Mouse (Mus musculus) layer of hippocampus, adult 2 months (tissue): ENCODE data around the gene Mtcp1. TPM values are rescaled to one million over a fixed set of nuclear protein-coding genes. Genes with fewer than 3 reads are reported as not detected.

Source experiments
- DNase-seq, 2 experiments: peaks; one replicate each; pipeline ENCODE4 v3.0.0; 2022; ENCODE audit warnings: low spot score in 2 of 2
- H3K27ac ChIP-seq: fragments of 200-600 bp; 2 replicates; pipeline ENCODE4 v1.8.1; 2022
- H3K4me3 ChIP-seq: fragments of 200-600 bp; 2 replicates; pipeline ENCODE4 v1.8.1; 2022; ENCODE audit warnings: mild to moderate bottlenecking
- CTCF ChIP-seq: fragments of 200-600 bp; conservative IDR thresholded peaks from 2 replicates; pipeline ENCODE4 v1.8.1; 2022; ENCODE audit warnings: antibody characterized with exemption, mild to moderate bottlenecking, moderate library complexity
- long read RNA-seq, 2 experiments: library from polyadenylated mRNA; stranded (forward); transcript quantifications; one replicate each; pipeline ENCODE4 v2.0.0; 2021; ENCODE audit warnings: borderline mapping rate in 2 of 2
- total RNA-seq, 2 experiments: library from RNA; stranded (reverse); gene quantifications; 2 replicates each; pipeline ENCODE4 v1.2.3; 2021

Gene Mtcp1
- 1 to 10 TPM; 9.7 to 9.9 TPM for total RNA-seq
- long read RNA-seq, experiment 1, partial matches to known transcripts: 1 of 5 reads
- long read RNA-seq, experiment 1, other reads (novel, unspliced or antisense): 2 of 5 reads
- long read RNA-seq, experiment 2, partial matches to known transcripts: 0 of 3 reads
- long read RNA-seq, experiment 2, other reads (novel, unspliced or antisense): 2 of 3 reads

- Histone ChIP-seq H3K27ac (peak within 1 kb of the TSS; percentile 88), H3K4me3 (peak within 1 kb of the TSS; percentile 71)
- DNase-seq: peak; percentile 77 to 87
- TF ChIP-seq CTCF: no peak; the same call in 1 of the 2 replicates
Observed at GRCm38 (mm10) chrX:75415936-75416785, at the start of gene Mtcp1, which contains the start of the genes Cmc4 and Brcc3. TSS of gene Mtcp1 (minus strand) at chrX:75416588. TSS of gene Cmc4 (minus strand) at chrX:75416584. TSS of gene Brcc3 (plus strand) at chrX:75416628.

DNA sequence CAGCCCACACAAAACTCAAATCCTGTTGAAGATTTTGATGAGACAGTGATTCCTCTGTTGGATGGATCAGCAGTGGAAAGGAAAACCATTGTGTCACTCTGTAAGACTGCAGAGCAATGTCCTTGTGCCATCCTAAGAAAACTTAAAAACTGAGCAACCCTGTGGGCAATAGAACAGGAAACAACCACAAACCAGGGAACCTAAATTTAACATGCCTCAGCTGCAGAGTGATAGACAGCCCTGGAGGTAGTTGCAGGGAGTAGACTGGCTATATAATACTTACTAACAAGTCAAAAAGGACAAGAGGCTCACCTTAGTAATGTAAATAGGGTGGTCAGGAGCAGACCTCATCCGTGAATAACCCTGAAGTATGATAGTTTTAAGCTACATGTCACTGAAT is 38.2 kb upstream of the Mtcp1 start:
- no peak for TF ChIP-seq CTCF
- Histone ChIP-seq H3K4me3 (no peak overlapping the region), H3K27ac (no peak overlapping the region)
- no peak for DNase-seq

DNA sequence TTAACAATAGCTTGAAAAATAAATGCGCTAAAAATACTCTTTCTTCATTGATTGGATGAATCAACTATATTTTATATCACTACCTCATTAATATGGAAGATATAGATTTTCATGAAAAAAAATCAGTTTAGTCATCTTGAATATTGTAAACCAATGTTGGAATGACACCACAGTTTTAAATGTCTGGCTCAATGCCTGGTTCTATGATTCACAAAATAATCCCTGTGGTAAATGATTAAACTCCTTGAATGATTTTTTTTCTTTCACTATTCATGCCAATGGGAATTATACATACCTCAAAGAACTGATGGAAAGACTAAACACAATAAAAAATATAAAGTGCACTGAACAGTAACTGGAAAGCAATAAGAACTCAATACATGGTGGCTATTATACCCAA is 6.7 kb downstream of the Mtcp1 start:
- DNase-seq: no peak
- no peak for TF ChIP-seq CTCF
- Histone ChIP-seq H3K27ac (no peak overlapping the region), H3K4me3 (no peak overlapping the region)

- DNase-seq: no peak
- no peak overlapping the region for H3K4me3 ChIP-seq
- no peak overlapping the region for H3K27ac ChIP-seq
- TF ChIP-seq CTCF: no peak
Observed at GRCm38 (mm10) chrX:75403350-75403749, 13.0 kb downstream of the Mtcp1 start.

GRCm38 (mm10) chrX:75402668-75403067 is 13.7 kb downstream of the Mtcp1 start:
- H3K4me3 ChIP-seq: no peak overlapping the region
- DNase-seq: no peak
- H3K27ac ChIP-seq: no peak overlapping the region
- TF ChIP-seq CTCF: no peak

GRCm38 (mm10) chrX:75399471-75399870 is 16.9 kb downstream of the Mtcp1 start:
- DNase-seq: no peak
- no peak overlapping the region for H3K4me3 ChIP-seq
- no peak for TF ChIP-seq CTCF
- no peak overlapping the region for H3K27ac ChIP-seq

DNA sequence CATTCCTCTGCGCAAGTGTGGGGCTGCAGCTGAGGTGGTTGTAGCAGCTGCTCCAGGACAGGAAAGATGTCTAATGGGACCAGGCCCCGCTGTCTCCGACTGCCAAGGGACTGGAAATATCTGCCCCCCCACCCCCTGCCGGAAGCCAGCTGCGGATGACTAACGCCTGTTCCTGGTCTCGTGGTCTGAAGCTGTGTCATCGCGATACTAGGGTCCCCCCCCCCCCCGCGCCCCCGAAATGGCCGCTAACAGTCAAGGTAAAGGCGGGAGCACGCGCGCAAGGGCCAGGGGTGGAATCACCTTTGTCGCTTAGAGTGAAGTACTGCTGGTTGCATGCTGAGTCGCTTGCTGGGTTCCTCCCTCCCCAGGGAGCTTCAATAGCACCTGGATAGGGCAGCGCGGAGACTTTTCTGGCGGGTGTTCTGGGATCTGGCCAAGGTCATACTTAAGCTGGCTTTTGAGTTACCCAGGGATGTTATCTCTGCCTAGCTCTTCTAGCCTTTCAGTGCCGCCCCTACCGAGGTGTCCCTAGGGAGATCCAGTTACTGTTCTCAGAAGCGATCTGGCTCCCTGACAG is 34.1 kb downstream of the Mtcp1 start, which contains the start of the genes Fundc2 and F8:
Gene Fundc2, plus strand, starts transcription at position 205 of the 577 bp plus-strand sequence.
Gene F8, minus strand, starts transcription at position 421 of the 577 bp plus-strand sequence.
- Histone ChIP-seq H3K27ac (peak within 1 kb of the TSS; percentile 92), H3K4me3 (peak within 1 kb of the TSS; percentile 74)
- no peak for TF ChIP-seq CTCF
- DNase-seq: peak; percentile 32 to 70

- H3K4me3 ChIP-seq: peak overlapping the region; percentile 74
- no peak for TF ChIP-seq CTCF
- no peak for DNase-seq
- H3K27ac ChIP-seq: peak overlapping the region; percentile 92
Observed at GRCm38 (mm10) chrX:75381699-75382098, 34.7 kb downstream of the Mtcp1 start.

DNA sequence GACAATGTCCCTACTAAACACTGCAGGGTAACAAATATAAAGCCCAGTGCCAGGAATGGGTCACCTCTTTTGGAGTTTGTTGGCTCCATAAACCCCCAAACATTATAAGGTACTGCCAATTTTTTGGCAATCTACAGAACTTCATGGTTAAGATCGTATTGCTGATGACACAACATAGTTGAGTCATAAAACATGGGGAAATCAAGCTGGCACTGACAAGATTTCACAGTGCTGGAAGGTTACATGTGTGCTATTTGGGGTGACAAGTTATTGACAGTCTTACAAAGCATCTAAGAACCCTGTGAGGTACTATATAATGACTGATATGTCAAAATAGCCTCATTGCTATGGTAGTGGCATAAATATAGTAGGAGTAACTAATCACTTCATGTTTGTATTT is 35.2 kb downstream of the Mtcp1 start:
- no peak for TF ChIP-seq CTCF
- H3K4me3 ChIP-seq: no peak overlapping the region
- no peak for DNase-seq
- no peak overlapping the region for H3K27ac ChIP-seq

DNA sequence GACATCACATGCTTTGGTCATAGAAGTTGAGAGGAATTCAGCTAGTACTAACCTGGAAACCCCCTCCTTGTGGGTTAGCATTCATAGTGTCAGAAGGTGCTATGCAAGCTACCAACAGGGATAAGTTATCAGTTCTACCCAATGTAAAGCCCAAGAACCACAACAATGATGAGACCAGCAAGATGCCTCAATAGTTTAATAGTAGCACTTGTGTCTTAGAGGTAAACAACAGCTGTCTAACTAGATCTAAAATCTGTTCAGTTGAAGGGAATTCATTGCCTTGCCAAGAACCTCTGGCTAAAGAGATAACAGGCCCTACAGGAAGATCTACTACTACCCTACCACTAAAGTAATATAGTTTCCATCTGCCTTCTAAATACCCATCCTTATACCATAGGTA is 39.6 kb downstream of the Mtcp1 start:
- H3K4me3 ChIP-seq: no peak overlapping the region
- DNase-seq: no peak
- no peak for TF ChIP-seq CTCF
- no peak overlapping the region for H3K27ac ChIP-seq

- TF ChIP-seq CTCF: no peak
- DNase-seq: no peak
- Histone ChIP-seq H3K27ac (no peak overlapping the region), H3K4me3 (no peak overlapping the region)
Observed at GRCm38 (mm10) chrX:75372666-75373425, 43.5 kb downstream of the Mtcp1 start.

DNA sequence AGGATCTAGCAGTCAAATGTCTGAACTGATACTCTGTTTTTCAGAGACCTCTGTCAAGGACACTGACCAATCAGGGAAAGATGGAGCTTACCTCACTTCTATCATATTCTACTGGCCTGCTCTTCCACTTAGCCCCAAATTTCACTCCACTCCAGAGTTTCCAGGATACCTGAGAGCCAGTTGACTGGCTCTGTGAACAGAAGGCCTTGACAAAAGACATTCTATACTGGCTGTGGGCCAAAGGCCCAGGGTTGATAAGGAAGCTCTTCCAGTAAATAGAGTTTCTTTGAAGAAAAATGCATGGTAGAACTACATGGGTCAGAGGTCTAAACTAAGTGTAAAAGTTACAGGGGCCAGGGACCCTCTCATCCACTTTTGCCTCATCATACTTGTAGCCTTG is 46.2 kb downstream of the Mtcp1 start:
- H3K27ac ChIP-seq: no peak overlapping the region
- no peak for DNase-seq
- no peak overlapping the region for H3K4me3 ChIP-seq
- no peak for TF ChIP-seq CTCF

Other genes starting within 250 kb of the Mtcp1 start
- 10 to 100 TPM; 39.2 to 50.7 TPM for gene Fundc2, start 34.2 kb downstream of the Mtcp1 start, total RNA-seq
- gene F8, start 34.0 kb downstream of the Mtcp1 start, total RNA-seq: 1 to 10 TPM; 1.9 to 2.0 TPM
- gene Cmc4, start within 50 bp of the Mtcp1 start, total RNA-seq: 10 to 100 TPM in 1 of 2 experiments, 1 to 10 TPM in 1; 8.8 to 16.5 TPM
- gene Brcc3, start within 50 bp of the Mtcp1 start, total RNA-seq: 10 to 100 TPM; 33.7 to 37.9 TPM
- 10 to 100 TPM; 69.2 to 76.2 TPM for gene Vbp1, start 97.7 kb upstream of the Mtcp1 start, total RNA-seq
- gene Rab39b, start 161.6 kb upstream of the Mtcp1 start, total RNA-seq: 10 to 100 TPM; 37.5 to 42.0 TPM